Mouse (Mus musculus) lung, adult 2 months (tissue): ENCODE data around the gene Stpg4.

Experiments used
- CTCF ChIP-seq: fragments of 200-500 bp; IDR thresholded peaks from 2 replicates; pipeline ENCODE4 v1.5.1; 2011; ENCODE audit warnings: mild to moderate bottlenecking, low read length, control low read depth; ENCODE audit not compliant: insufficient read depth
- POLR2A ChIP-seq: fragments of 200-500 bp; IDR thresholded peaks from 2 replicates; pipeline ENCODE4 v1.6.1; 2011; ENCODE audit warnings: low read depth, mild to moderate bottlenecking, control low read depth, low read length, borderline replicate concordance; ENCODE audit errors: extremely low read depth

GRCm38 (mm10) chr17:87446767-87447611, 19.4 kb upstream of the Stpg4 start, which contains the start of gene Calm2:
- TF ChIP-seq CTCF (no peak), POLR2A (peak; percentile 100)
